Mouse (Mus musculus): ENCODE results near the gene Coq3.

The Coq3 gene

GRCm38 (mm10) chr4:21879565-21880220, at the start of gene Coq3:
TSS of gene Coq3 (plus strand) at chr4:21879673.
- DNase-seq, result peak; percentile 84

GRCm38 (mm10) chr4:21832844-21833243, 46.6 kb upstream of the Coq3 start:
- DNase-seq, result no peak

- DNase-seq, result peak; percentile 95
Measured at GRCm38 (mm10) chr4:21847481-21848286, 31.8 kb upstream of the Coq3 start, which contains the start of gene Pnisr. TSS of gene Pnisr (plus strand) at chr4:21847583.

GRCm38 (mm10) chr4:21848287-21848630, 31.2 kb upstream of the Coq3 start:
- DNase-seq, result peak; percentile 90

- DNase-seq, result no peak
Measured at GRCm38 (mm10) chr4:21857481-21857880, 22.0 kb upstream of the Coq3 start.

- no peak for DNase-seq
Measured at GRCm38 (mm10) chr4:21865226-21865625, 14.2 kb upstream of the Coq3 start.

- DNase-seq, result no peak
Measured at GRCm38 (mm10) chr4:21878776-21879175, 697 bp upstream of the Coq3 start.

GRCm38 (mm10) chr4:21882806-21883205, 3.3 kb downstream of the Coq3 start:
- DNase-seq, result no peak

GRCm38 (mm10) chr4:21885831-21886230, 6.4 kb downstream of the Coq3 start:
- DNase-seq, result no peak

- peak; percentile 85 for DNase-seq
Measured at GRCm38 (mm10) chr4:21930971-21931771, 51.7 kb downstream of the Coq3 start, which contains the start of gene Faxc. TSS of gene Faxc (plus strand) at chr4:21931329.

- DNase-seq, result peak; percentile 45
Measured at GRCm38 (mm10) chr4:21931772-21932630, 52.5 kb downstream of the Coq3 start.

- no peak for DNase-seq
Measured at GRCm38 (mm10) chr4:21935378-21935777, 55.9 kb downstream of the Coq3 start.

- DNase-seq, result no peak
Measured at GRCm38 (mm10) chr4:21936424-21936823, 57.0 kb downstream of the Coq3 start.

GRCm38 (mm10) chr4:21937890-21938289, 58.4 kb downstream of the Coq3 start:
- no peak for DNase-seq

GRCm38 (mm10) chr4:21944672-21945071, 65.2 kb downstream of the Coq3 start:
- DNase-seq, result no peak

- no peak for DNase-seq
Measured at GRCm38 (mm10) chr4:21951444-21951843, 72.0 kb downstream of the Coq3 start.

- no peak for DNase-seq
Measured at GRCm38 (mm10) chr4:21952255-21952654, 72.8 kb downstream of the Coq3 start.

GRCm38 (mm10) chr4:21957570-21958321, 78.3 kb downstream of the Coq3 start:
- peak; percentile 33 for DNase-seq
